Mouse (Mus musculus): ENCODE measurements around the gene Polk. TPM values are rescaled to one million over a fixed set of nuclear protein-coding genes. Genes with fewer than 3 reads are reported as not detected.

Gene Polk
- 4.6 and 5.3 TPM in 2 replicates for polyA plus RNA-seq (2012; rRNA removed)

DNA sequence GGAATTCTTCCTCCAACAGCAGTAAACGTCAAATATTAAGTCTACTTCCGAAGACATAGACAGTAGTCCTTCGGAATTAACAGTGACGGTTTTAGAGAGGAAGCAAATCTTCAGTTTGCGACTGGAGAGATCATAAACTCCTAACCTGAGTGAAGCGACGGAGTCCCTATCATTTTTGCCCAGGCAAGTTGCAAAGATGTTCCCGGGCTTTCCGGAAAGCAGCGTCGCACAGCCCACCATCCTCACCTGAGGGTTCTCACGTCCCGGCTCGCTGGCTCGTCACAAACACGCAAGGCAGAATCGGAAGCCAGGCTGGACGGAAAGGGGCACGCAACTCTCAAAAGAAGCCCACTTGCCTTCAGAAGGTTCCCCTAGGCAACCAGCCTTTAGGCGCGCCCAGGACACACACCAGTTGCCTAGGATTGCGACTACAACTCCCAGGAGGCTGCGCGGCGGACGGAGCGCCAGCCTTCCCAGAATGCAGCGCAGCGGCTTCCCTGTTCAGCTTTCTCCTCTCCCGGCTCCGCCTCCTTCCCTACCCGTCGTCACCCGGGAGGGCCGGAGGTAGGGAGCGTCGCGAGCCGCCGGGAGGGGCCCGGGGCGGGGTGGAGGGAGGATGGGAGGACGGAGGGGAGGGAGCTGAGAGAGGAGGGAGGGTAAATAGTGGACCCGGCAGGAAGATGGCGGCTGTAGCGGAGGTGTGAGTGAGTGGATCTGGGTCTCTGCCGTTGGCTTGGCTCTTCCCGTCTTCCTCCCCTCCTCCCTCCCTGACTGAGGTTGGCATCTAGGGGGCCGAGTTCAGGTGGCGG, at the start of gene Polk, which contains the start of gene Col4a3bp:
Gene Polk, minus strand, starts transcription at position 499 of the 809 bp plus-strand sequence.
Gene Col4a3bp, plus strand, starts transcription at position 538 of the 809 bp plus-strand sequence.

DNA sequence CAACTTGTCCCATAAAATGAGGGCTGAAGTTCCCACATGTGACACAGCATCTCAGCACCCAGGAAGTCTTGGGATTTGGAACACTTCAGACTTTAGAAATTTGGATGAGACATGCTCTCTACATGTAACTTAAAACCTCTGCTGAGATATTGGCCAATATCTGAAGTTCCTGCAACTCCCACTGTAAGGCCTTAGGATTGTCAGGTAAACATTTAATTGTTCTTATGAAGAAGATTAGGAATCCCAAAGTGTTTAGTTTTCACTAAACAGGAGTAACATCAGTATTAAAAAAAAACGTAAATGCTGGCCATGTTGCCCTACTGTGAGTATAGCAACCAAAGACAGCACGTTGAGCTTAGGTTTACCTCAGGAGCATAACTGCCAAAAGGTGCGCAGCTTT, 51.9 kb downstream of the Polk start, which contains the start of gene Gm17622:
Gene Gm17622, plus strand, starts transcription at position 301 of the 400 bp plus-strand sequence.

DNA sequence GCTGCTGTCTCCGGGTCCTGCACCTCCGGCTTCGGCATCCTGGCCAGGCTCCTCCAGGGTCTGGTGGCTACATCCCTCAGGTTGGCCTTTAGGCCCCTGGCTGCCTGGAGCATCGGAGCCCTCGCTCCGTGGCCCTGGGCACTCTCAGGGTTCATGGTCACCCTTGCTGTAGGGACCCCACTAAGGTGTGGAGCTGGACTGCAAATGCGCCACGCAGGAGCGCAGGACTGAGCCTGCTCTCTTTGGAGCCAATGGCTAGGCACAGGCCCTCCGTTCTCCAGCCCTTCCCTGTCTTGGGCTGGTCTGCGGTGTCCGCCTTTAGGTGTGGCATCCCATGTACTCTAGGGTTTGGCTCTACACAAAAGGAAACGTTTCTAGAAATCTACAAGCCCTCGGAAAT, 71.4 kb downstream of the Polk start, which contains the start of gene Ankdd1b:
Gene Ankdd1b, minus strand, starts transcription at position 242 of the 400 bp plus-strand sequence.

Other genes starting within 250 kb of the Polk start
- 16.9 and 18.0 TPM in 2 replicates for gene Poc5, start 154.3 kb downstream of the Polk start, polyA plus RNA-seq (2012; rRNA removed)
- gene Ankdd1b, start 71.4 kb downstream of the Polk start, polyA plus RNA-seq (2012; rRNA removed) = 0.12 and 0.13 TPM in 2 replicates
- not detected in 2 replicates for gene Gm17622, start 51.8 kb downstream of the Polk start, polyA plus RNA-seq (2012; rRNA removed)
- gene Col4a3bp, start within 50 bp of the Polk start, polyA plus RNA-seq (2012; rRNA removed) = 23.1 and 24.5 TPM in 2 replicates
- 148 and 153 TPM in 2 replicates for gene Hmgcr, start 128.4 kb upstream of the Polk start, polyA plus RNA-seq (2012; rRNA removed)
- gene Ankrd31, start 205.7 kb upstream of the Polk start, polyA plus RNA-seq (2012; rRNA removed) = 0.04 and 0.05 TPM in 2 replicates

Data from central nervous system, embryonic 18 days (tissue).